30 mouse cellular contexts compared by ENCODE assay signal in the genomic region with DNA sequence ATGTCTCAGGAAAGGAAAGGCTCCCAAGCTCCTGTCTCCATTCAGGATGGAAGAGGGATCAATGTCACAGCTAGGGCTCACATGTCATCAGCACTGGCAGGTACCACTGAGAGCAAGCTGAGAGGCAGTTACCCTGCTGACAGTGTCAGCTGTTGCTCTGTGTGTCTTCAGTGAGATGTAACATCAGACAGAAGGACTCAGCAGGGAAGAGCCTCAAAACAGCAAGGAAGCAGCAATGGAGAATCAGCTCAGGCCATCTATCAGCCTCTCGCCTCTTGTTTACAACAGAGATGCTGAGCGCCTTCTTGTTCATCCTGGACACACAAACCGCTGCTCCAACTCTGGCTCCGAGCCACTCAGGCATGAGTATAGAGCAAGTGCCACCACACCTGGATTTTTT. TPM values are rescaled to one million over a fixed set of nuclear protein-coding genes. Genes with fewer than 3 reads are reported as not detected.
A peak's percentile ranks its signal among the peaks of the same experiment; 100 is the strongest.
DNase-seq lines count a peak whose midpoint lies in the region; ATAC-seq and TF ChIP-seq lines count a peak whose summit lies in the region.
"Had no signal": no experiment of that assay in that cellular context is flagged by ENCODE, and none has a peak within 500 bp of the region (broad histone marks: within the 10 kb centered on the region; RNA-seq: fewer than 3 reads in every experiment).

No protein-coding gene starts in this region.

- no peak overlapping the region for H3K4me2 ChIP-seq in heart, embryonic 12.5 days
- H3K4me2 ChIP-seq: embryonic facial prominence, embryonic 13.5 days; forebrain, embryonic 15.5 days; hindbrain, embryonic 14.5 days; limb, embryonic 15.5 days; liver, embryonic 15.5 days; lung, embryonic 14.5 days; midbrain, embryonic 15.5 days had no signal

- no peak for ATAC-seq in heart, embryonic 12.5 days (ENCODE audit: insufficient number of reproducible peaks, low FRiP score)
- ATAC-seq: forebrain, embryonic 15.5 days; inflammation-experienced regulatory T-cells, adult 6 months; midbrain, embryonic 15.5 days had no signal

- WGBS in heart, embryonic 12.5 days: 77% methylated on average over 4 of the region's 4 CpGs

- H3K9me3 ChIP-seq in heart, embryonic 12.5 days (replicated peaks): no peaks in the 10 kb centered on the region
- H3K9me3 ChIP-seq: embryonic facial prominence, embryonic 13.5 days; forebrain, embryonic 10.5 days; forebrain, embryonic 15.5 days; heart, embryonic 10.5 days; limb, embryonic 10.5 days; limb, embryonic 15.5 days; liver, embryonic 15.5 days; midbrain, embryonic 15.5 days had no signal

- peaks cover 16% of the 10 kb centered on the region for H3K4me1 ChIP-seq in heart, embryonic 12.5 days (replicated peaks)
- H3K4me1 ChIP-seq: forebrain, embryonic 15.5 days; liver, embryonic 15.5 days; midbrain, embryonic 15.5 days had no signal

- no peaks in the 10 kb centered on the region for H3K36me3 ChIP-seq in heart, embryonic 12.5 days
- H3K36me3 ChIP-seq: embryonic facial prominence, embryonic 13.5 days; forebrain, embryonic 10.5 days; forebrain, embryonic 15.5 days; heart, embryonic 10.5 days; limb, embryonic 10.5 days; limb, embryonic 15.5 days; liver, embryonic 15.5 days; midbrain, embryonic 15.5 days had no signal

- H3K9ac ChIP-seq in heart, embryonic 12.5 days: no peak overlapping the region
- H3K9ac ChIP-seq: embryonic facial prominence, embryonic 13.5 days; forebrain, embryonic 15.5 days; hindbrain, embryonic 14.5 days; limb, embryonic 15.5 days; liver, embryonic 15.5 days; lung, embryonic 14.5 days; midbrain, embryonic 15.5 days had no signal

- no peak overlapping the region for H3K27ac ChIP-seq in heart, embryonic 12.5 days (ENCODE audit: poor library complexity, severe bottlenecking)
- H3K27ac ChIP-seq: embryonic facial prominence, embryonic 13.5 days; forebrain, embryonic 10.5 days; forebrain, embryonic 15.5 days; heart, embryonic 10.5 days; hindbrain, embryonic 14.5 days; kidney, postnatal 0 days; limb, embryonic 10.5 days; limb, embryonic 15.5 days; liver, embryonic 15.5 days; midbrain, embryonic 15.5 days; stomach, postnatal 0 days had no signal

- H3K27me3 ChIP-seq in heart, embryonic 12.5 days (replicated peaks): 0 out of 2 replicates have a peak, but pooled peaks cover 6% of the 10 kb centered on the region
- H3K27me3 ChIP-seq: embryonic facial prominence, embryonic 13.5 days; forebrain, embryonic 15.5 days; limb, embryonic 15.5 days; liver, embryonic 15.5 days; midbrain, embryonic 15.5 days had no signal

- DNase-seq in brain, embryonic 14.5 days (ENCODE audit: low read depth): peak; percentile 40
- DNase-seq in cerebellum, adult 11 months: peak; percentile 65
- DNase-seq in cerebellum, adult 9-10 months: peak; percentile 84
- peak; percentile 63 to 64 for DNase-seq in cerebellum, postnatal 36 days
- no peak for DNase-seq in ovary, postnatal 10 days (ENCODE audit: low spot score)
- DNase-seq: adrenal gland, adult 8-10 months; B cell, adult 2 months; gastrocnemius, postnatal 25 days; heart, adult 11 months; heart, postnatal 4 days; kidney, adult 18-20 months; kidney, postnatal 4 days; lung, embryonic 14.5 days; lung, postnatal 14 days; right cerebral cortex, adult 18-20 months; thymus, adult 18-20 months; thymus, postnatal 4 days had no signal

- TF ChIP-seq CTCF in brain, embryonic 14.5 days (IDR thresholded peaks at IDR 0.05; ENCODE audit: borderline replicate concordance, extremely low read depth, insufficient read depth, insufficient read length): no peak

- no peak overlapping the region for H3K4me3 ChIP-seq in heart, embryonic 12.5 days
- H3K4me3 ChIP-seq: embryonic facial prominence, embryonic 13.5 days; forebrain, embryonic 10.5 days; forebrain, embryonic 15.5 days; heart, embryonic 10.5 days; limb, embryonic 10.5 days; limb, embryonic 15.5 days; liver, embryonic 15.5 days; midbrain, embryonic 15.5 days had no signal

- no peak for TF ChIP-seq POLR2A in brain, embryonic 14.5 days (IDR thresholded peaks at IDR 0.05; ENCODE audit: borderline replicate concordance, extremely low read depth, insufficient read depth, insufficient read length, poor library complexity, severe bottlenecking)

RNA-seq across cellular contexts. Expression of gene Castor2, which starts 45.0 kb away (rescaled TPM):
- 22.1 and 38.3 TPM in 2 replicates for polyA plus RNA-seq in brain, embryonic 14.5 days (2012; rRNA removed)
- 7.5 and 8.1 TPM in 2 replicates for polyA plus RNA-seq in heart, embryonic 12.5 days (2016; fragmentation: Nextera tagmentation; extraction: Ambion mirVana)
